Mouse (Mus musculus) lung, postnatal 0 days (tissue): ENCODE measurements around the gene Fxr1.

Experiments used
- CTCF ChIP-seq: IDR thresholded peaks from 2 replicates; pipeline ENCODE4 v1.5.1; 2016; ENCODE audit warnings: antibody characterized with exemption, mild to moderate bottlenecking
- EP300 ChIP-seq: IDR thresholded peaks from 2 replicates; pipeline ENCODE4 v1.6.1; 2016; ENCODE audit warnings: antibody characterized with exemption, mild to moderate bottlenecking, control low read depth

GRCm38 (mm10) chr3:34062352-34062751 is 42.6 kb downstream of the Fxr1 start:
- TF ChIP-seq CTCF (no peak), EP300 (no peak)
